Mouse (Mus musculus) megakaryocyte, embryonic 14.5 days (primary cell): ENCODE results near the gene Ddx25.

ENCODE experiments used
- FLI1 ChIP-seq: IDR thresholded peaks from 2 replicates; pipeline ENCODE4 v1.6.1; 2012; ENCODE audit warnings: low read length, inconsistent platforms, mixed read lengths
- GATA1 ChIP-seq: IDR thresholded peaks from 3 replicates; pipeline ENCODE4 v1.6.1; 2012; ENCODE audit warnings: mixed read lengths, low read length, inconsistent platforms, borderline replicate concordance

DNA sequence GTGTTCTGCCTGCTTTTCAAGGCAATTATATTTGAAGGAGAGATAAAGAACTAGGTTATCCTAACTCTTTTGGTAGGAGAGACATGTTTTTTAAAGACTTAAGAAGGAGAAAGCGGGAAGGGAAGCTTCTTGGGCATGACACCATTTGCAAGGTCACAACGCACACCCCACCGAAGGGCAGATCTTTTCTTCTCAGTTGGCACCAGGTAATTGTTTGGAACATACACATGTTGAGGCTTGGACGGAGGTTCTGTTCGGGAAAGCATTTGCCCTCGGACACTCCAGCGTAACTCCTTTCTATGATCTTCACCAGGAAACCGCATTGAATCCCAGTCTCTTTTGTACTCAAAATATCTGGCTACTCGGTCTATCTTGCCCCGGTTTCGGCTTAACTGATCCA is 2.7 kb upstream of the Ddx25 start:
- no peak for TF ChIP-seq GATA1
- no peak for TF ChIP-seq FLI1
